Mouse (Mus musculus) adrenal gland, adult 2 months (tissue): ENCODE data around the gene Gclc. TPM values are rescaled to one million over a fixed set of nuclear protein-coding genes. Genes with fewer than 3 reads are reported as not detected.

Experiments used
- DNase-seq: peaks from one replicate; pipeline ENCODE4 v3.0.0; 2021
- polyA plus RNA-seq: library from polyadenylated mRNA; depleted of rRNA; stranded (reverse); fragments of >200 nt; gene quantifications from 2 replicates; pipeline ENCODE4 v1.2.3, GENCODE M21; 2012
- total RNA-seq, 2 experiments: library from RNA; stranded (reverse); gene quantifications; 2 replicates each; pipeline ENCODE4 v1.2.3; 2021

Gene Gclc
- total and polyA plus RNA-seq, 3 experiments: 14.5 to 44.5 (median 35.8) TPM

DNA sequence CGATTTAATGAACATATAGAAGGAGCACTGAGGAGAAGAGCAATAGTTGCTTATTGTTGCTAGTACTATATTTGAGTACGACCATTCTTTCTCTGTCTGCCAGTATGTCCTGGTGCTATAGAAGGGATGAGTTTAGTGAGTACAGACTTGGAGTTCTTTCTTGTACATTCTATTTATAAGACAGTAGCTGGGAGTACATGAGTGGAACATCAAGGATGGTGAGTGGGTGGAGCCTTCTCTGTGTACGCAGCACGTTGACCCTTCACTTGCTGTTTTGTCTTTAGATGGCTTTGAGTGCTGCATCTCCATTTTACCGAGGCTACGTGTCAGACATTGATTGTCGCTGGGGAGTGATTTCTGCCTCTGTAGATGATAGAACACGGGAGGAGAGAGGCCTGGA, 31.1 kb downstream of the Gclc start:
- no peak for DNase-seq

GRCm38 (mm10) chr9:77787936-77788335, 33.6 kb downstream of the Gclc start:
- no peak for DNase-seq

- peak; percentile 33 for DNase-seq
Measured at GRCm38 (mm10) chr9:77789615-77790348, 35.4 kb downstream of the Gclc start.

DNA sequence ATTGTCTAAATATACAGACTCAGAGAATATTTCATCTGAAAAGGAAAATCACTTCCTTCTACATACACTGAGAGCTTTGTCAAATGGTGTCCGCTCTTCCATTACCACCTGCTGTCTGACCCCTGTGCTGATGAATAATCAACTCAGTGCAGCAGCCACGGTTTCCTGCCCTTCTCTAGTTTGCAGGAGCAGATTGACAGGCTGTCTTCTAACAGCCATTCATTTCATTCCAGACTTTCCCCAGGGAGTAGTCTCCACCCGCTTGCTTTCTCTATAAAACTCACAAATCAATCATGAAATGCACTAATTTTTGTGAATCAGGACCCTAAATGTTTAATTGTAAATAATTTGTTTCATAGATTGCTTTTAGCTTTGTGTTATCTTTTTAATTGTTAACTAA, 39.5 kb downstream of the Gclc start:
- DNase-seq: no peak

DNA sequence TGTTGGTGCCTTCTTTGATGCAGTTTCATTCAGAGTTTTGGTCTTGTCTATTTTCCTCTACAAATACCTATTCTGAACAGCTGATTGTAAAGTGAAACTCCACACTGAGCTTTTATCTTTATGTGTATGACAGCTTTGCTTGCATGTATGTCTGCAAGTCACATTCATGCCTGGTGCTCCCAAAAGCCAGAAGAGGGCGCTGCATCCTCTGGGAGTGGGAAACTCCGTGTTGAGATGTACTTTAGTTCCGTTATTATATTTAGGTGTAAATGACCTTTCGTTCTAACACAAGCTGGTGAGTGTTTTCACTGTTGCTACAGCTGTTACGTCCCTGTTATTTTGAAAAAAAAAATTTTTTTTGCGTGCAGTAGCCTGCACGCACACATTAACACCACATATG, 48.1 kb downstream of the Gclc start:
- peak; percentile 38 for DNase-seq

- no peak for DNase-seq
Measured at GRCm38 (mm10) chr9:77806426-77806825, 52.1 kb downstream of the Gclc start.

GRCm38 (mm10) chr9:77806842-77807668, 52.7 kb downstream of the Gclc start:
- peak; percentile 88 for DNase-seq

GRCm38 (mm10) chr9:77808481-77808880, 54.1 kb downstream of the Gclc start:
- DNase-seq: no peak

GRCm38 (mm10) chr9:77818858-77819257, 64.5 kb downstream of the Gclc start:
- DNase-seq: no peak

- DNase-seq: no peak
Measured at GRCm38 (mm10) chr9:77819318-77819717, 65.0 kb downstream of the Gclc start.

DNA sequence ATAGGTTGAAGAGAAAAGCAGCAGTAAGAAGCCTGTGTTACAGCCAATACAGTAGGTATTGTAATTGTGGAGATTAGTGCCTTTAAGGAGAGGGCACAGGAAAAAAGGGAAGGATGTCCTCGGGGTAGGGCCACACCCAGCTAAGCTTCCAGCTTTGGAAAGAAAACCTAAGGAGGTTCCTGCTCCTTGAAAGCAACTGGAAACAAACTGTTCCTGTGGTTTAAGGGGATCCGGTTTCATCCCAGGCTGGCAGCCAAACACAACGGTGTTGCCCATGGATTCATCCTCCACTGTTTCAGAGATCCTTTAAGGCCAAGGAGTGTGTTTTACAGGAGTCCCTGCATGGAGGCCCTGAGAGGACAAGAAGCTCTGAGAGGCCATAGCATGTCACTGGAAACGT, 66.5 kb downstream of the Gclc start:
- no peak for DNase-seq

- DNase-seq: peak; percentile 28
Measured at GRCm38 (mm10) chr9:77825380-77825961, 71.1 kb downstream of the Gclc start.

DNA sequence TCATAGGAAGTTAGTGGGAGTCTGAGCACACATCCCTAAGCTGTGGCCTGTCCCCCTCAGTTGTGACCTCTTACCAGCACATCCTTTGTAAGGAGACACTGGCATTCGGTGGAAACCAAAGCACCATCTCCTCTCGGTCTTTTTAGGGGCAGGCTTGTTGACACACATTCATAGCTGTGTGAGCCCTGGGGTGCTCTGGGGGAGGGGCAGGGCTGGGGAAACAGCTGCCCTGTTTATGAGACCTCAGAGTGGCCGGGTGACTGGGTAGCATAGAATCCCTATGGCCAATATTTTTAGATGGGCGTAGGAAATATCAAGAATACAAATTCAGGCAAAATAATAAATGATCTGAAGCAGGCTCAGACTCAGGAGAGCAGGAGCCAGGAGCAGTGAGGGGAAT, 71.9 kb downstream of the Gclc start:
- DNase-seq: no peak

DNA sequence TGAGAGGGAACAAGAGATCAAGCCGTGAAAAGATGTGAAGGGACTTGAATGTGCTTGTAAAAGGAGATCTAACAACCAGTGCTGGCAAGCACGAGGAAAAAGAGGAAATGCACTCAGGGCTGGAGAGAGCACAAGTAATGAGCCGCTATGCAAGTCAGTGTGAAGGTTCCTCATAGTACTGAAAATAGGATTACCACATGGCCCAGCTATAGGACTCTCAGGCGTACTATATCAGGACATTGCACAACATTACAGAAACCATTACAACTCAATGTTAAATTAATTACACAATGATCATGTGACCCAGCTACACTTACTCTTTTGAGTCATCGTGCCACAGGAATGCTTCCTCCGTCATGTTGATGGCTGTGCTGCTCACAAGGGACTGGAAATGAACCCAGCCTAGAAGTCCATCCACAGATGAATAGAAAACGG, 74.2 kb downstream of the Gclc start:
- DNase-seq: no peak

- peak; percentile 22 for DNase-seq
Measured at GRCm38 (mm10) chr9:77834259-77834993, 80.1 kb downstream of the Gclc start.

DNA sequence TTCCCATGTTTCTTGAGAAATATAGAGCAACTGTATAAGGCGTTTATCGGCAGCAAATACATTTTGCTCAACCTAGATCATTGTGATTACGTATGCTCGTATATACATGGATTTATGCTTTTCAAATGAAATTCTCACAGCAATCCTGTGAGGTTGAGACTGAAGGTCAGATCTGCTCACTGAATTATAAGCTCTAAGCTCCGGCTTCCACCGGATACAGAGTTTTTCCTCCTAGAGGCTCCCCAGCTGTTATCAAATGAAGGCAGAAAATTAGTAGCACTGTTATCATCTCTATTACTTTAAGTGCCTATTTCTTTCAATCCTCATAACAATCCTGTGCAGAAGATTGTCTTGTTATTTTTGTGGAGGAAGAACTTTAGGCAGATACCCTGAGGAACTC, 80.8 kb downstream of the Gclc start:
- DNase-seq: no peak

GRCm38 (mm10) chr9:77835756-77836155, 81.4 kb downstream of the Gclc start:
- no peak for DNase-seq

GRCm38 (mm10) chr9:77838586-77838985, 84.3 kb downstream of the Gclc start:
- DNase-seq: peak; percentile 18
